Mouse (Mus musculus): ENCODE measurements around the gene Dusp18.

GRCm38 (mm10) chr11:3862661-3863453, 32.2 kb upstream of the Dusp18 start:
- no peak for TF ChIP-seq ZMIZ1 (IDR thresholded peaks at IDR 0.05; ENCODE audit: low read depth, low read length)
- no peak for TF ChIP-seq CTCF (IDR thresholded peaks at IDR 0.05 in 2 of 3, conservative IDR thresholded peaks at IDR 0.05 in 1 of 3; ENCODE audit: control insufficient read depth in 1 of 3, insufficient read depth in 1 of 3, low read depth in 2 of 3, low read length in 3 of 3, poor library complexity in 1 of 3, severe bottlenecking in 1 of 3)
- TF ChIP-seq RCOR1 (IDR thresholded peaks at IDR 0.05; ENCODE audit: low read depth, low read length): no peak
- no peak for TF ChIP-seq ETS1 (IDR thresholded peaks at IDR 0.05; ENCODE audit: low read depth, low read length)
- TF ChIP-seq SMC3 (IDR thresholded peaks at IDR 0.05; ENCODE audit: low read depth, low read length): no peak
- no peak for TF ChIP-seq KAT2A (conservative IDR thresholded peaks at IDR 0.05; ENCODE audit: low read depth, low read length)
- no peak for TF ChIP-seq TCF12 (IDR thresholded peaks at IDR 0.05; ENCODE audit: low read depth, low read length)
- TF ChIP-seq ELF1 (IDR thresholded peaks at IDR 0.05; ENCODE audit: low read depth, low read length): no peak
- no peak for TF ChIP-seq POLR2A (IDR thresholded peaks at IDR 0.05; ENCODE audit: control insufficient read depth in 1 of 2, insufficient read depth in 1 of 2, low read depth in 1 of 2, low read length in 2 of 2, poor library complexity in 1 of 2)
- TF ChIP-seq USF1 (IDR thresholded peaks at IDR 0.05; ENCODE audit: low read depth, low read length): no peak
- no peak for TF ChIP-seq ZNF384 (IDR thresholded peaks at IDR 0.05; ENCODE audit: low read depth, low read length)
- TF ChIP-seq EP300 (IDR thresholded peaks at IDR 0.05; ENCODE audit: low read depth in 1 of 2, low read length in 2 of 2): no peak

Data from MEL (cell line).